Mouse (Mus musculus): Measurements from ENCODE around the gene Calr4.

The Calr4 gene

DNA sequence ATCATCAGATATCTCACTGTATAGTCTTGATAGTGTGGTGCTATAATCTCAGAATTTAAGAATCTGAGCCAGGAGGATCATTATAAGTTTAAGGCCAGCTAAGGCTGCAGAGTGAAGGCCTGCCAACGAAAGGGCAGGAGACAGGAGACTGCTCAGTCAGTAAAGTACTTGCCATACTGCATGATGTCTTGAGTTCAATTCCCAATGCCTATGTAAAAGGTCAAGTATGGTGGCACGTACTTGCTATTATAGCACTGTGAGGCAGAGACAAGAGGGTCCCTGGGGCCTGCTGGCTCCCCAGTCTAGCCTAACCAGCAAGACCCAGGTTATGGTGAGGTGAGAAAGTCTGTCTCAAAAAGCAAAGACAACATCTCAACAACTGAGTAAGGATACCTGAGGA is at the start of gene Calr4:
TSS of gene Calr4 (plus strand) at position 301 of the 400 bp plus-strand sequence.
- DNase-seq (ENCODE audit: low read depth, low spot score), result no peak

GRCm38 (mm10) chr4:109185616-109186405 is 48.5 kb upstream of the Calr4 start:
- DNase-seq (ENCODE audit: low read depth, low spot score), result no peak

- DNase-seq (ENCODE audit: low read depth, low spot score), result no peak
Observed at GRCm38 (mm10) chr4:109191598-109191997, 42.7 kb upstream of the Calr4 start.

DNA sequence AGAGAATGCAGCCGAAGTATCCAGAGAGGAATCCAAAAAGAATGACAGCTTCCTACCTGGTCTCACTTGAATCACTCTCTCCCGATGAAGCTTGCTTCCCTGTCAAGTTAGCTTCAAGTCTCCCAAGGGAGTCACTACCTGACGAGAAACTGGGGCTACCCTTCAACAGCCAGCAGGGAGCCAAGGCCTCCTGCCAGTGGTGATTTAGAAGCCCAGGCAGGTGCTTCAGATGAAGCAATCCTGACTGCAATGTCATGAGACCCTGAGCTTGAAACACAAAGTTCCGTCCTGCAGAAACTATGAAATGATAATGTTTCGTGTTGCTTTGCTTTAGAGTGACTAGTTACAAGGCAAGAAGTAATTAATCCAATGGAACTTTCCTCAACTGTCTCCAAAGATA is 40.4 kb upstream of the Calr4 start:
- no peak for DNase-seq (ENCODE audit: low read depth, low spot score)

- DNase-seq (ENCODE audit: low read depth, low spot score), result no peak
Observed at GRCm38 (mm10) chr4:109195900-109196629, 38.2 kb upstream of the Calr4 start.

DNA sequence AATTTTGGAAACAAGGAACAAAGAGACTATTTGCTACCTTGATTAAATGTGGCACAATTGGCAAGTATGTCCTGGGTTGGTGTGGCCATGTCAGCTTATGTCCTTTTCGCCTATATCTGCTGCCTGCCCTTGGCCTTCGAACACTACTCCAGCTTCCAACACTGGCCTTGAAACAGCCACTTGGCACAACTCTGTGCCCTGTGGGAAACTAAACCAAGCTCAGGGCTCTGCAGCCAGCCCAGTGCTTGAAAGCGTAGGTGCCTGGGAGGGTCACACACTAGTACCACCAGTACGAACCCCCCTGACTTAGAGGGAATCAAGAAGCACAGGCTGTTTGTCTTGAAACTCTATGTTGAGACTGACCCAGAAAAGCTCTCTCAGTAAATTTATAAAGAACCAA is 35.2 kb upstream of the Calr4 start:
- no peak for DNase-seq (ENCODE audit: low read depth, low spot score)

- DNase-seq (ENCODE audit: low read depth, low spot score), result peak; percentile 91
Observed at GRCm38 (mm10) chr4:109201582-109202424, 32.5 kb upstream of the Calr4 start, which contains the start of gene Osbpl9. TSS of gene Osbpl9 (minus strand) at chr4:109202272.

GRCm38 (mm10) chr4:109203931-109204330 is 30.4 kb upstream of the Calr4 start:
- DNase-seq (ENCODE audit: low read depth, low spot score), result no peak

GRCm38 (mm10) chr4:109204416-109204815 is 29.9 kb upstream of the Calr4 start:
- DNase-seq (ENCODE audit: low read depth, low spot score), result no peak

DNA sequence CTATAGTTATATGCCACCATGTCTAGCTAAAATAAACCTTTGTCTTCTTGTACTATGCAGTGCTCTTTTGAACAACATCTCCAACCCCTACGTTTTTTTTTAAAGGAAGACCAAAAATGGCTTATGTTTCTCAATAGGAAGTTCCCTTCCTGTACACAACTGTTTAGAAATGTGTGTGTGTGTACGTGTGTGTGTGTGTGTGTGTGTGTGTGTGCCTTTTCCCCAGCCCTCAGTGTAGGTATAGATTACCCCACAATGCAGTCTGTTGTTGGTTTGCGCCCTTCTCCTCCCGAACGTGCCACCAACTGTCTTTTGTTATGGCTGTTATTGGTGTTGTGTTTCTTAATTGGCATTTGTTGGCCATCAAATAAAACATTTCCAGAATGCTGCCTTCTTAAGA is 26.8 kb upstream of the Calr4 start:
- no peak for DNase-seq (ENCODE audit: low read depth, low spot score)

DNA sequence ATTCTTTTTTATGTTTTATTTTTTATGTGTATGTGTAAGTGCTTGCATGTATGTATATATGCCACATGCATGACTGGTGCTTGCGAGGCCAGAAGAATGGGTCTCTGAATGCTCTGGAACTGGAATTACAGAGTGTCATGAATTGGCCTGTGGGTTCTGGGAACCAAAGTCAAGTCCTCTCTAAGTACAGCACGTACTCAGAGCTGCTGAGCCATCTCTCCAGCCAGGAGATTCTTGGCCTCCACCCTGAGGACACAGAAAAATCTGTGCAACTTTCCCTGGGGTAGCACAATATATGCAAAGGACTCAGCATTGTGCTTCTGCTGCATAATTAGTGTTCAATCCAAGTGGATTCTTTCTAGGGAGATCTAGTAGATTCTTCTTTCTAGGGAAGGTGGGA is 24.0 kb upstream of the Calr4 start:
- DNase-seq (ENCODE audit: low read depth, low spot score), result no peak

DNA sequence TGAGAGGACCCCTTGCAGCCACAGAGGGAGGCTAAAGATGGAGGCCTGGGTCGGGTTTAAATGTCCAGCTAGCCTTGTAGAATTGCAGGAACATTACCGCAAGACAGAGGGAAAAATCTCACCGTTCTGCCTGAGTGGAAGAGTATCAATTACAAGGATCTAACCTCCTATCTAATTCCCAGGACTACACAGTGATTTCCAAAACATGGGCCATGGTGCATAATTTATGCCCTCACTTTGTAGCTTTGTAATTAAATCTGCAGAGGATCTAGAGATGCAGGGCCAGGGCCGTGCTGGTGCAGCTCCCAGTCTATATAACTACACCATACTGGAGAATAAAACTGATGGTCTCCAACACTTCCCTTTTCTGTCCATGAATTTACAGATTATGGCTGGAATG is 23.4 kb upstream of the Calr4 start:
- DNase-seq (ENCODE audit: low read depth, low spot score), result no peak

DNA sequence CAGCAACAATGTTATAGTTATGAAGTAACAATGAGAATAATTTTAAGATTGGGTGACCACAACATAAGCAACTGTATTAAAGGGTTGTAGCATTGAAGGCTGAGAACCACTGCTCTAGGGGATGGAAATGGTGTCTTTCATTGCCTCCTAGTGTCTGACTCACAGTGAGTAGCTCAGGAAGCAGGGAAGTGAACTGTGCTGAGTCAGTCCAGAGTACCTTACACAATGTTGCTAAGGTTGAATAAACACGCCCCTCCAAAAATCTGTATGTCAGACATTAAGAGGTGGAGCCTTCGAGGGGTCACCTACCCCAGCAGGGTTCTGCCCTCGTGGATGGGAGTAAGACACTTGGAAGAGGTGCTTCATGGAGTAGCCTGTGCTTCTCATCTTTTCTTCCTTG is 20.3 kb upstream of the Calr4 start:
- DNase-seq (ENCODE audit: low read depth, low spot score), result no peak

DNA sequence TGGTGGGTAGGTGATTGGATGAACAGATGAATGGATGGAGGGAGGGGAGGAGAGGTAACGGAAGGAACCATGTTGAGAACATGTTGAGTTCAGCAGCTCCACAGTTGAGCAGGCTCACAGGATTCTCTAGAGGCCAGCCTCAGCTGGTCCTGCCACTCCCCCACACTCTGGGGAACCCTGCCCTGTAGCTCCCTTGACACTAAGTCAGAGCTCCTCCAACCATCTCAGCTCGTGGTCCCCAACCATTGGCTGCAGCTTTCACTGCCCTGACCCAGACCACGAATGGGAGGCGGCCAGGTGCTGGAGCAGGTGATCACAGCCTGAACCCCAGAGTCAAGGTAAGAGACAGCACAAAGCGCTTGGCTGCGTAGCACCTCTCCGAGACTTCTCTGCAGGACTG is 16.3 kb upstream of the Calr4 start:
- DNase-seq (ENCODE audit: low read depth, low spot score), result no peak

DNA sequence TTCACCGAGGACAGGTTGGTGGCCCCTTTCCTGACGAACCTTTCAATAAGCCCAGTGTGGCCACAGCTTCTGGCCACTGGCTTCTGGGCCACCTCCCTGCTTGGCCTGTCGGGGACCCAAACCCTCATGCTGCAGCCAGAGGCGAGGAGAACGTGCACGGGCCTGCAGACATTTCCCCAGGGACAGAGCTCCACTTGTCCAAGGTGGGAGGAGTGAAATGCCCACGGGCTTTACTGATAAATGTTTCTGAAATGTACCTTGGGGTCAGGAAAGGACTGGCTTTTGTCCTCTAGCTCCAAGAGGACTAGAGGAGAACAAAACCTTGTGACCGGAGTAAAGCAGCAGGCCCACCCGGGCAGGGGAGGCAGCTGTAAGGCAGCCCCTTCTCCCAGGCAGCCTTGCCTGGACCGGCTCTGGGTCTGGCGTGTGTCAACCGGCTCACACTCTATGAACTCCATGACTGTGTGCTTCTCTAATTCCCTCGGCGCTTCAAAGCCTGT is 13.8 kb upstream of the Calr4 start:
- no peak for DNase-seq (ENCODE audit: low read depth, low spot score)

DNA sequence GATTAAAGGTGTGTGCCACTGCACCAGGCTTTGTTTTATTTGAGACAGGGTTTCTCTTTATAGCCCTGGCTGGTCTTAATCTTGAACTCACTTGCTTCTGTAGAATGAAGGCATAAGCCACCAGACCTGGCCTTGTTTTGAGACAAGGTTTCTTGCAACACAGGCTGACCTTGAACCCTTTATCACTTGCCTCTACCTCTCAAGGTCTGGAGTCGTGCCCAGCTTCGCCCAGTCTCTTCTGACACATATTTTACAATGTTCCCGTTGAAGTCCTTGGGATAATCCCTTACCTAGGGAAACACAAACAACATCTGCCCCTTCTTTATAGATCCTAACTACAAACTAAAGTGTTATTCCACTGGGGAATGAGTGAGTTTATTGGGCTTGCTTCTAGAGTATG is 12.3 kb upstream of the Calr4 start:
- no peak for DNase-seq (ENCODE audit: low read depth, low spot score)

- peak; percentile 33 for DNase-seq (ENCODE audit: low read depth, low spot score)
Observed at GRCm38 (mm10) chr4:109224762-109225552, 9.3 kb upstream of the Calr4 start.

GRCm38 (mm10) chr4:109225606-109226005 is 8.7 kb upstream of the Calr4 start:
- no peak for DNase-seq (ENCODE audit: low read depth, low spot score)

DNA sequence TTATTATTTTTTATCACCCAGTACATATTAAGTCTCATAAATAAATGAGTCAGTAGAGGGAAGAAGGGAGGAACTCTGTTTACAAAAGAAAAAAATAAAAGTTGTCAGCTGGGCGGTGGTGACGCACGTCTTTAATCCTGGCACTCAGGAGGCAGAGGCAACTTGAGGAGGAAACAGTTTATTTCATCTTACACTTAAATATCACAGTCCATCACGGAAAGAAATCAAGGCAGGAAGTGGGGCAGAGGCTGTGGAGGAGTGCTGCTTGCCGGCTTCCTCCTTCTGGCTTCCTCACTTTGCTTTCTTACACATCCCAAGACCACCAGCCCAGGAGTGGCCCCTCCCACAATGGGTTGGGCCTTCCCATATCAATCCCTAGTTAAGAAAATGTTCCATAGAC is 8.2 kb upstream of the Calr4 start:
- DNase-seq (ENCODE audit: low read depth, low spot score), result no peak

DNA sequence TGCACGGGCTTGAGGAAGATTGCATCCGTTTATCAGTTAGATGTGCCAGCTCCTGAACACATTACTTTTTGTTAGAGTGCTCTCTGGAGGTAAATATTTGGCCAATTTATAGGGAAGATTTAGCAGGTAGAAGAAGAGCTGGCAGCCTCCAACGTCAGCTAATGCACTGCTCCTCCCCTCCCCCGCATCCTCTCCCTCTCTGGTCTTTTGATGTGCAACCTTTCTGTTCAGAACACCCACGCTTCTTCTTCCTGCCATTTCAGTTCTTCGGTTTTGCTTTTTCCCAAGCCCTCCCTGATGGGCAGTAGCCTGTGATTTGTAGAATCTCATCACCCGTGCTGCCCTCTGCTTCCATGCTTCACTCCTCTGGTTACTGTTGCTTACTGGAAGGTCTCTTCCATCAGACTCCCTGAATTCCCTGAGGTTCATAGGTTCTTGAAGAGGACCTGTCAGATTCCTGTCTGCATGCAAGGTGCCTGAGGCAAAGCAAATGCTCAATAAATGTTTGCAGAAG is 4.5 kb upstream of the Calr4 start:
- DNase-seq (ENCODE audit: low read depth, low spot score), result no peak

DNA sequence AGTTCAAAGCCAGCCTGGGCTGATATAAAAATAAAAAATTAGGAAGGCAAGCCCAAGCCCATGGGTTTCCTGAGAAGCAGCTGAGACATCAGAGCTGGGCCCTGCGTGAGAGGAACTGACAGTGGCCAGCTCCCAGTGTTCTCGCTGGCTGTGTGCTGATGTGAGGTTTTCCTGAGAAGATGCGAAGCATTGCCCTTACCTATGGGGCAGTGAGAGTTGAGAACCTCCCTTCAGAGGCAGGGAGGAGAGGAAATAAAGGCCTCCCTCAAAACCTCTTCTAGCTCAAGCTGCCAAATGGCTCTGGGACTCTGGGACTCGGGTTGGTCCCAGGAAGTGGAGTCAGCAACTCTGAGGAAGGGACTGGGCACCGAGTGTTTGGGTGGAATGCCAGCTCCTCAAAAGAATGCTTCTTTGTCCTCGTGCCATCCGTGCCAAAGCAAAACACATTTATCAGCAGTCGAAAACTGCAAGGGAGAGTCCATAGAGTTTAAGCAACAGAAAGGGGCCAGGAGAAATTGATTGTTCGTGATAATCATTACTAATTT is 593 bp downstream of the Calr4 start:
- no peak for DNase-seq (ENCODE audit: low read depth, low spot score)
